Mouse (Mus musculus) stomach, postnatal 0 days (tissue): ENCODE measurements around the gene Dcxr. TPM values are rescaled to one million over a fixed set of nuclear protein-coding genes. Genes with fewer than 3 reads are reported as not detected.
"Not testable (repeated sequence)": the region's sequence is repeated elsewhere in the genome, so short reads cannot be mapped to it uniquely, and the experiment has no call there.

Experiments
- ATAC-seq: fragments of 200-750 bp; cut with Nextera tagmentation; 2 replicates; pipeline ENCODE4 v1.8.0; 2017; ENCODE audit not compliant: low FRiP score, low TSS enrichment
- DNase-seq: peaks from one replicate; pipeline ENCODE4 v3.0.0-alpha.2; 2016; ENCODE audit warnings: low spot score
- H3K27ac ChIP-seq: fragments of 300-500 bp; sonication (generic); replicated peaks from 2 replicates; pipeline ENCODE4 v1.5.1; 2014; ENCODE audit warnings: mild to moderate bottlenecking, control low read depth
- H3K27me3 ChIP-seq: fragments of 300-500 bp; sonication (generic); 2 replicates; pipeline ENCODE4 v1.6.1; 2014; ENCODE audit warnings: low read length; ENCODE audit not compliant: control insufficient read depth, insufficient read depth
- H3K36me3 ChIP-seq: fragments of 300-500 bp; sonication (generic); 2 replicates; pipeline ENCODE4 v1.6.1; 2014; ENCODE audit warnings: low read length, mixed read lengths; ENCODE audit not compliant: control insufficient read depth, insufficient read depth
- H3K4me1 ChIP-seq: fragments of 300-500 bp; sonication (generic); replicated peaks from 2 replicates; pipeline ENCODE4 v1.6.1; 2014; ENCODE audit warnings: antibody characterized with exemption; ENCODE audit not compliant: control insufficient read depth, insufficient read depth
- H3K4me2 ChIP-seq: fragments of 300-500 bp; sonication (generic); replicated peaks from 2 replicates; pipeline ENCODE4 v1.6.1; 2014; ENCODE audit warnings: low read depth, mild to moderate bottlenecking, control low read depth, moderate library complexity
- H3K4me3 ChIP-seq: fragments of 300-500 bp; sonication (generic); 2 replicates; pipeline ENCODE4 v1.5.1; 2014; ENCODE audit warnings: low read depth, low read length, control low read depth
- H3K9ac ChIP-seq: fragments of 300-500 bp; sonication (generic); 2 replicates; pipeline ENCODE4 v1.6.1; 2014; ENCODE audit warnings: mild to moderate bottlenecking, low read length, control low read depth, mixed read lengths
- H3K9me3 ChIP-seq: fragments of 300-500 bp; sonication (generic); 2 replicates; pipeline ENCODE4 v1.6.1; 2016; ENCODE audit warnings: low read length; ENCODE audit not compliant: control insufficient read depth
- CTCF ChIP-seq: IDR thresholded peaks from 2 replicates; pipeline ENCODE4 v1.5.1; 2016; ENCODE audit warnings: antibody characterized with exemption, low read depth, mild to moderate bottlenecking, moderate library complexity
- EP300 ChIP-seq: optimal IDR thresholded peaks from 2 replicates; pipeline ENCODE3; 2016; ENCODE audit warnings: antibody characterized with exemption
- WGBS: fragments of 180-500 bp; shearing (Covaris S2); extraction: QIAGEN DNeasy Blood & Tissue Kit; methylation state at CpG from one replicate; pipeline ENCODE4 v1.1.7; 2014; 5-methylcytosine and 5-hydroxymethylcytosine counted together
- polyA plus RNA-seq: library from polyadenylated mRNA; unstranded; fragments of >200 nt; fragmentation: Nextera tagmentation; extraction: Ambion mirVana; gene quantifications from 2 replicates; pipeline ENCODE4 v1.2.1, GENCODE M21; 2015

The Dcxr gene
- polyA plus RNA-seq, result 56.3 and 58.4 TPM in 2 replicates

- under 1% methylated on average over 14 of the region's 14 CpGs for WGBS
- peak within 1 kb of the TSS; percentile 71 for H3K4me2 ChIP-seq
- no peaks in the 10 kb centered on the region for H3K36me3 ChIP-seq
- H3K4me3 ChIP-seq, result peak within 1 kb of the TSS; percentile 51
- ATAC-seq, result peak; percentile 90
- no peaks in the 10 kb centered on the region for H3K27me3 ChIP-seq
- 0 out of 2 replicates have a peak, but pooled peaks cover 5% of the 10 kb centered on the region for H3K4me1 ChIP-seq
- H3K27ac ChIP-seq, result 0 out of 2 replicates have a peak within 1 kb of the TSS, but pooled peaks have one; percentile 24
- peak; percentile 95 for DNase-seq
- peak within 1 kb of the TSS; percentile 56 for H3K9ac ChIP-seq
- TF ChIP-seq EP300, result no peak
- TF ChIP-seq CTCF, result peak; percentile 73
- no peaks in the 10 kb centered on the region for H3K9me3 ChIP-seq
Observed at GRCm38 (mm10) chr11:120727169-120727527, at the start of gene Dcxr. Gene Dcxr, minus strand, starts transcription at chr11:120727281.

GRCm38 (mm10) chr11:120775774-120776469, 48.8 kb upstream of the Dcxr start:
- peak; percentile 96 for DNase-seq
- peak; percentile 92 for ATAC-seq
- Histone ChIP-seq H3K4me3 (no peak overlapping the region), H3K9me3 (no peaks in the 10 kb centered on the region), H3K27ac (no peak overlapping the region), H3K36me3 (no peaks in the 10 kb centered on the region; the same call in 1 of the 2 replicates), H3K27me3 (no peaks in the 10 kb centered on the region), H3K9ac (no peak overlapping the region; the same call in 1 of the 2 replicates), H3K4me1 (no peaks in the 10 kb centered on the region), H3K4me2 (no peak overlapping the region)
- 17% methylated on average over 15 of the region's 15 CpGs for WGBS
- TF ChIP-seq EP300 (no peak), CTCF (peak; percentile 100)

GRCm38 (mm10) chr11:120773463-120774190, 46.5 kb upstream of the Dcxr start:
- no peaks in the 10 kb centered on the region for H3K27me3 ChIP-seq
- H3K4me1 ChIP-seq, result no peaks in the 10 kb centered on the region
- no peaks in the 10 kb centered on the region for H3K9me3 ChIP-seq
- H3K27ac ChIP-seq, result no peak overlapping the region
- H3K9ac ChIP-seq, result no peak overlapping the region
- H3K4me2 ChIP-seq, result no peak overlapping the region
- TF ChIP-seq CTCF (no peak), EP300 (no peak)
- H3K36me3 ChIP-seq, result no peaks in the 10 kb centered on the region
- no peak overlapping the region for H3K4me3 ChIP-seq
- WGBS, result 84% methylated on average over 7 of the region's 7 CpGs
- ATAC-seq, result no peak
- DNase-seq, result no peak

- 81% methylated on average over 3 of the region's 3 CpGs for WGBS
- no peaks in the 10 kb centered on the region for H3K4me1 ChIP-seq
- no peaks in the 10 kb centered on the region for H3K27me3 ChIP-seq
- no peak overlapping the region for H3K4me2 ChIP-seq
- DNase-seq (no peak), ATAC-seq (no peak)
- TF ChIP-seq EP300 (no peak), CTCF (no peak)
- no peak overlapping the region for H3K4me3 ChIP-seq
- no peak overlapping the region for H3K27ac ChIP-seq
- no peak overlapping the region for H3K9ac ChIP-seq
- no peaks in the 10 kb centered on the region for H3K36me3 ChIP-seq
- no peaks in the 10 kb centered on the region for H3K9me3 ChIP-seq
Observed at GRCm38 (mm10) chr11:120772749-120773148, 45.7 kb upstream of the Dcxr start.

GRCm38 (mm10) chr11:120768206-120768605, 41.1 kb upstream of the Dcxr start:
- DNase-seq, result peak; percentile 62
- WGBS, result 74% methylated on average over 1 of the region's 1 CpGs
- H3K27ac ChIP-seq, result peak overlapping the region; percentile 70

GRCm38 (mm10) chr11:120767023-120767422, 39.9 kb upstream of the Dcxr start:
- H3K27me3 ChIP-seq, ATAC-seq, H3K4me3 ChIP-seq, H3K4me2 ChIP-seq, H3K9ac ChIP-seq, H3K9me3 ChIP-seq, H3K36me3 ChIP-seq, DNase-seq, H3K4me1 ChIP-seq, H3K27ac ChIP-seq: not testable (repeated sequence)
- WGBS, result 72% methylated on average over 3 of the region's 7 CpGs

More at GRCm38 (mm10) chr11:120768206-120768605, 41.1 kb upstream of the Dcxr start:
- peak; percentile 84 for ATAC-seq
- Histone ChIP-seq H3K27me3 (no peaks in the 10 kb centered on the region), H3K36me3 (no peaks in the 10 kb centered on the region), H3K9ac (no peak overlapping the region), H3K4me3 (no peak overlapping the region), H3K9me3 (no peaks in the 10 kb centered on the region), H3K4me2 (no peak overlapping the region), H3K4me1 (no peaks in the 10 kb centered on the region)
- no peak for TF ChIP-seq CTCF
- no peak for TF ChIP-seq EP300

- H3K36me3 ChIP-seq, H3K4me2 ChIP-seq, H3K9ac ChIP-seq, DNase-seq, H3K4me1 ChIP-seq, H3K9me3 ChIP-seq, H3K27ac ChIP-seq, H3K27me3 ChIP-seq, H3K4me3 ChIP-seq: not testable (repeated sequence)
- 18% methylated on average over 2 of the region's 23 CpGs for WGBS
- ATAC-seq, result peak; percentile 47
Observed at GRCm38 (mm10) chr11:120763121-120763999, 36.3 kb upstream of the Dcxr start.

GRCm38 (mm10) chr11:120762672-120763041, 35.6 kb upstream of the Dcxr start, which contains the start of gene Hmga1b:
Gene Hmga1b, plus strand, starts transcription at chr11:120762794.
- ATAC-seq (peak; percentile 58), DNase-seq (peak; percentile 64)
- H3K9me3 ChIP-seq, H3K27me3 ChIP-seq, H3K36me3 ChIP-seq, H3K9ac ChIP-seq, H3K4me1 ChIP-seq, H3K4me3 ChIP-seq: not testable (repeated sequence)
- WGBS, result 19% methylated on average over 14 of the region's 14 CpGs
- Histone ChIP-seq H3K27ac (peak within 1 kb of the TSS; percentile 67), H3K4me2 (0 out of 2 replicates have a peak within 1 kb of the TSS, but pooled peaks have one; percentile 8)
